Mouse (Mus musculus) brain, embryonic 14.5 days (tissue): ENCODE measurements around the gene Fancd2.

Experiments
- CTCF ChIP-seq: fragments of 200-500 bp; IDR thresholded peaks from 2 replicates; pipeline ENCODE4 v1.5.1; 2012; ENCODE audit warnings: inconsistent platforms, mild to moderate bottlenecking, moderate library complexity, borderline replicate concordance; ENCODE audit not compliant: insufficient read depth, insufficient read length; ENCODE audit errors: extremely low read depth
- POLR2A ChIP-seq: fragments of 200-500 bp; IDR thresholded peaks from 2 replicates; pipeline ENCODE4 v1.6.1; 2012; ENCODE audit warnings: mild to moderate bottlenecking, inconsistent platforms, borderline replicate concordance; ENCODE audit not compliant: poor library complexity, insufficient read depth, insufficient read length, severe bottlenecking; ENCODE audit errors: extremely low read depth

DNA sequence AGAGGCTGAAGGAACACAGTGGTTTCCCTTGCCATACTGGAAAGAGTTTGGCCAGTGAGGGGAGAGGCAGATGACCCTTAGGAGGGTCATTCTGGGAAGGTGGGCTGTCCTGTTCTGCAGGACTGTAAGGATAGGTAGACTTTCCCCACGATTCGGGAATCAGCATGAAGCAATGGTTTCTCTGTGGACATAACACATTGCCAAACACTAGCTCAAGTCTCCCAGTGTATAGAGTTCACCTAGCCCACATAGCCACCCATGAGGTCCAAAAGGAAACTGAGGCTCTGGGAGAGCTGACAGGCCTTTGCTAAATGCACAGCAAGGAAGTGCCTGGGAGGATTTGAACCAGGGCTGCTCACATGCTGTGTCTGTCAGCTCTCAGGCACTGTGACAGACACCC is 112.5 kb downstream of the Fancd2 start:
- no peak for TF ChIP-seq CTCF
- TF ChIP-seq POLR2A = no peak
